Mouse (Mus musculus) layer of hippocampus, postnatal 36 days (tissue): ENCODE measurements at regions not wholly inside any gene's neighbourhood (a gene's known extent, or its start where the extent isn't known, plus 50 kb on each side); places are given as distances from the start of the nearest gene placed in this dataset.

ENCODE experiments used
- DNase-seq, 2 experiments: peaks; one replicate each; pipeline ENCODE4 v3.0.0; 2022

GRCm38 (mm10) chr2:173368899-173369298 is 92.6 kb upstream of the Pmepa1 start:
- DNase-seq = no peak

GRCm38 (mm10) chr2:173376926-173377325 is 100.6 kb upstream of the Pmepa1 start:
- no peak for DNase-seq

GRCm38 (mm10) chr2:173377497-173378257 is 101.3 kb upstream of the Pmepa1 start:
- no peak for DNase-seq

GRCm38 (mm10) chr2:173379736-173380135 is 103.4 kb upstream of the Pmepa1 start:
- no peak for DNase-seq

GRCm38 (mm10) chr2:173380341-173380761 is 104.0 kb upstream of the Pmepa1 start:
- no peak for DNase-seq

- DNase-seq = no peak
These were observed 106.0 kb upstream of the Pmepa1 start for GRCm38 (mm10) chr2:173382176-173382813.

GRCm38 (mm10) chr2:173384935-173385586 is 108.7 kb upstream of the Pmepa1 start:
- DNase-seq = no peak

GRCm38 (mm10) chr2:173385722-173386141 is 109.4 kb upstream of the Pmepa1 start:
- no peak for DNase-seq

GRCm38 (mm10) chr2:173388140-173388539 is 111.8 kb upstream of the Pmepa1 start:
- DNase-seq = no peak

GRCm38 (mm10) chr2:173392557-173393323 is 116.4 kb upstream of the Pmepa1 start:
- no peak for DNase-seq

GRCm38 (mm10) chr2:173393324-173393592 is 116.9 kb upstream of the Pmepa1 start:
- DNase-seq = no peak

GRCm38 (mm10) chr2:173395526-173395925 is 119.2 kb upstream of the Pmepa1 start:
- no peak for DNase-seq

GRCm38 (mm10) chr2:173397846-173398331 is 121.6 kb upstream of the Pmepa1 start:
- no peak for DNase-seq

- DNase-seq = no peak
These were observed 116.8 kb upstream of the 1700021F07Rik start for GRCm38 (mm10) chr2:173405629-173406028.

- peak; percentile 32 for DNase-seq
These were observed 115.9 kb upstream of the 1700021F07Rik start for GRCm38 (mm10) chr2:173406344-173407094.

- no peak for DNase-seq
These were observed 115.3 kb upstream of the 1700021F07Rik start for GRCm38 (mm10) chr2:173407133-173407532.

GRCm38 (mm10) chr2:173408681-173409081 is 113.7 kb upstream of the 1700021F07Rik start:
- DNase-seq = no peak

GRCm38 (mm10) chr2:173409433-173409832 is 113.0 kb upstream of the 1700021F07Rik start:
- no peak for DNase-seq

GRCm38 (mm10) chr2:173413906-173414656 is 108.3 kb upstream of the 1700021F07Rik start:
- peak; percentile 48 to 60 for DNase-seq

- no peak for DNase-seq
These were observed 107.0 kb upstream of the 1700021F07Rik start for GRCm38 (mm10) chr2:173415429-173415828.

GRCm38 (mm10) chr2:173416921-173417320 is 105.5 kb upstream of the 1700021F07Rik start:
- DNase-seq = no peak
